Mouse (Mus musculus) midbrain, embryonic 15.5 days (tissue): ENCODE measurements around the gene Pdxp. TPM values are rescaled to one million over a fixed set of nuclear protein-coding genes. Genes with fewer than 3 reads are reported as not detected.

Experiments used
- ATAC-seq: fragments of 200-750 bp; cut with Nextera tagmentation; replicated peaks from 2 replicates; pipeline ENCODE4 v1.8.0; 2017; ENCODE audit warnings: moderate TSS enrichment
- H3K27ac ChIP-seq: fragments of 300-500 bp; sonication (generic); 2 replicates; pipeline ENCODE4 v1.5.1; 2015; ENCODE audit warnings: mild to moderate bottlenecking, inconsistent platforms
- H3K27me3 ChIP-seq: fragments of 300-500 bp; sonication (generic); replicated peaks from 2 replicates; pipeline ENCODE4 v1.6.1; 2015; ENCODE audit warnings: inconsistent platforms
- H3K36me3 ChIP-seq: fragments of 300-500 bp; sonication (generic); replicated peaks from 2 replicates; pipeline ENCODE4 v1.6.1; 2015; ENCODE audit warnings: inconsistent platforms
- H3K4me1 ChIP-seq: fragments of 300-500 bp; sonication (generic); 2 replicates; pipeline ENCODE4 v1.6.1; 2015; ENCODE audit warnings: inconsistent platforms
- H3K4me2 ChIP-seq: fragments of 300-500 bp; sonication (generic); 2 replicates; pipeline ENCODE4 v1.6.1; 2015; ENCODE audit warnings: inconsistent platforms, mild to moderate bottlenecking, moderate library complexity
- H3K4me3 ChIP-seq: fragments of 300-500 bp; sonication (generic); 2 replicates; pipeline ENCODE4 v1.5.1; 2015; ENCODE audit warnings: mild to moderate bottlenecking, inconsistent platforms
- H3K9ac ChIP-seq: fragments of 300-500 bp; sonication (generic); 2 replicates; pipeline ENCODE4 v1.6.1; 2015; ENCODE audit warnings: mild to moderate bottlenecking, inconsistent platforms
- H3K9me3 ChIP-seq: fragments of 300-500 bp; sonication (generic); 2 replicates; pipeline ENCODE4 v1.6.1; 2016; ENCODE audit warnings: inconsistent platforms
- WGBS: fragments of 180-500 bp; shearing (Covaris S2); methylation state at CpG from one replicate; pipeline ENCODE4 v1.1.7; 2015; ENCODE audit warnings: mixed read lengths; 5-methylcytosine and 5-hydroxymethylcytosine counted together
- polyA plus RNA-seq: library from polyadenylated mRNA; unstranded; fragments of >200 nt; fragmentation: Nextera tagmentation; extraction: Ambion mirVana; gene quantifications from 2 replicates; pipeline ENCODE4 v1.2.1, GENCODE M21; 2015

Gene Pdxp
- polyA plus RNA-seq, 1 experiment from 2014 or later: 112 TPM

GRCm38 (mm10) chr15:78900585-78901421 is 12.9 kb upstream of the Pdxp start:
- peaks cover 18% of the 10 kb centered on the region for H3K4me1 ChIP-seq
- H3K27ac ChIP-seq: no peak overlapping the region
- no peaks in the 10 kb centered on the region for H3K9me3 ChIP-seq
- peak overlapping the region; percentile 49; the same call in 1 of the 2 replicates for H3K4me3 ChIP-seq
- no peak overlapping the region; the same call in 1 of the 2 replicates for H3K9ac ChIP-seq
- 27% methylated on average over 18 of the region's 18 CpGs for WGBS
- peaks cover 28% of the 10 kb centered on the region for H3K27me3 ChIP-seq
- ATAC-seq: no peak
- no peaks in the 10 kb centered on the region for H3K36me3 ChIP-seq
- H3K4me2 ChIP-seq: peak overlapping the region; percentile 97

GRCm38 (mm10) chr15:78901422-78901789 is 12.3 kb upstream of the Pdxp start:
- H3K9ac ChIP-seq: no peak overlapping the region
- 46% methylated on average over 8 of the region's 8 CpGs for WGBS

GRCm38 (mm10) chr15:78903243-78903642 is 10.5 kb upstream of the Pdxp start:
- no peak overlapping the region for H3K27ac ChIP-seq
- H3K36me3 ChIP-seq: no peaks in the 10 kb centered on the region
- 5% methylated on average over 2 of the region's 2 CpGs for WGBS
- no peak overlapping the region for H3K4me2 ChIP-seq
- no peak overlapping the region for H3K9ac ChIP-seq
- H3K9me3 ChIP-seq: no peaks in the 10 kb centered on the region
- 0 out of 2 replicates have a peak, but pooled peaks have one; percentile 10 for ATAC-seq
- no peak overlapping the region for H3K4me3 ChIP-seq
- peaks cover 27% of the 10 kb centered on the region for H3K27me3 ChIP-seq
- H3K4me1 ChIP-seq: peaks cover 18% of the 10 kb centered on the region

More at GRCm38 (mm10) chr15:78901422-78901789, 12.3 kb upstream of the Pdxp start:
- Histone ChIP-seq H3K27ac (no peak overlapping the region), H3K4me2 (no peak overlapping the region), H3K4me3 (no peak overlapping the region), H3K4me1 (peaks cover 18% of the 10 kb centered on the region), H3K27me3 (peaks cover 28% of the 10 kb centered on the region), H3K9me3 (no peaks in the 10 kb centered on the region), H3K36me3 (no peaks in the 10 kb centered on the region)
- ATAC-seq: no peak

- WGBS: 89% methylated on average over 7 of the region's 7 CpGs
These were observed 5.3 kb upstream of the Pdxp start for GRCm38 (mm10) chr15:78908399-78908798.

GRCm38 (mm10) chr15:78908982-78909381 is 4.7 kb upstream of the Pdxp start:
- H3K27me3 ChIP-seq: no peaks in the 10 kb centered on the region
- no peak overlapping the region for H3K4me2 ChIP-seq
- 89% methylated on average over 8 of the region's 8 CpGs for WGBS
- no peaks in the 10 kb centered on the region for H3K36me3 ChIP-seq
- H3K9ac ChIP-seq: no peak overlapping the region
- no peak overlapping the region for H3K27ac ChIP-seq
- no peak for ATAC-seq
- H3K4me1 ChIP-seq: peaks cover 8% of the 10 kb centered on the region
- no peaks in the 10 kb centered on the region for H3K9me3 ChIP-seq
- H3K4me3 ChIP-seq: no peak overlapping the region

More at GRCm38 (mm10) chr15:78908399-78908798, 5.3 kb upstream of the Pdxp start:
- peaks cover 8% of the 10 kb centered on the region for H3K4me1 ChIP-seq
- no peak overlapping the region for H3K4me3 ChIP-seq
- no peak overlapping the region for H3K9ac ChIP-seq
- no peaks in the 10 kb centered on the region for H3K9me3 ChIP-seq
- no peak overlapping the region for H3K4me2 ChIP-seq
- no peaks in the 10 kb centered on the region for H3K27me3 ChIP-seq
- H3K36me3 ChIP-seq: no peaks in the 10 kb centered on the region
- H3K27ac ChIP-seq: no peak overlapping the region
- ATAC-seq: no peak

- Histone ChIP-seq H3K4me2 (no peak overlapping the region), H3K27ac (no peak overlapping the region), H3K27me3 (no peaks in the 10 kb centered on the region), H3K4me3 (no peak overlapping the region), H3K9ac (no peak overlapping the region), H3K36me3 (no peaks in the 10 kb centered on the region), H3K4me1 (peaks cover 32% of the 10 kb centered on the region), H3K9me3 (no peaks in the 10 kb centered on the region)
- 28% methylated on average over 9 of the region's 9 CpGs for WGBS
- no peak for ATAC-seq
These were observed 1.7 kb upstream of the Pdxp start for GRCm38 (mm10) chr15:78912040-78912439.

- Histone ChIP-seq H3K9me3 (no peaks in the 10 kb centered on the region), H3K36me3 (peaks cover 10% of the 10 kb centered on the region; the same call in 1 of the 2 replicates), H3K27ac (peak overlapping the region; percentile 99), H3K9ac (peak overlapping the region; percentile 83), H3K4me1 (peaks cover 35% of the 10 kb centered on the region), H3K27me3 (no peaks in the 10 kb centered on the region), H3K4me2 (peak overlapping the region; percentile 93), H3K4me3 (peak overlapping the region; percentile 93)
- under 1% methylated on average over 87 of the region's 87 CpGs for WGBS
- ATAC-seq: peak; percentile 76
These were observed 538 bp downstream of the Pdxp start for GRCm38 (mm10) chr15:78914091-78914822.

- H3K9me3 ChIP-seq: no peaks in the 10 kb centered on the region
- H3K4me2 ChIP-seq: peak overlapping the region; percentile 93
- WGBS: 46% methylated on average over 8 of the region's 8 CpGs
- peaks cover 35% of the 10 kb centered on the region for H3K4me1 ChIP-seq
- peaks cover 10% of the 10 kb centered on the region; the same call in 1 of the 2 replicates for H3K36me3 ChIP-seq
- peak overlapping the region; percentile 83 for H3K9ac ChIP-seq
- ATAC-seq: no peak
- H3K27ac ChIP-seq: peak overlapping the region; percentile 99
- no peaks in the 10 kb centered on the region for H3K27me3 ChIP-seq
- peak overlapping the region; percentile 93 for H3K4me3 ChIP-seq
These were observed 1.3 kb downstream of the Pdxp start for GRCm38 (mm10) chr15:78914823-78915659.

- Histone ChIP-seq H3K36me3 (peaks cover 10% of the 10 kb centered on the region; the same call in 1 of the 2 replicates), H3K9me3 (no peaks in the 10 kb centered on the region), H3K27me3 (no peaks in the 10 kb centered on the region), H3K9ac (peak overlapping the region; percentile 83; the same call in 1 of the 2 replicates), H3K4me2 (peak overlapping the region; percentile 93), H3K4me3 (peak overlapping the region; percentile 93), H3K27ac (peak overlapping the region; percentile 64), H3K4me1 (peaks cover 35% of the 10 kb centered on the region)
- ATAC-seq: no peak
- WGBS: 4% methylated on average over 8 of the region's 8 CpGs
These were observed 1.9 kb downstream of the Pdxp start for GRCm38 (mm10) chr15:78915660-78916017.

GRCm38 (mm10) chr15:78916052-78916826 is 2.5 kb downstream of the Pdxp start:
- H3K9me3 ChIP-seq: no peaks in the 10 kb centered on the region
- no peaks in the 10 kb centered on the region for H3K27me3 ChIP-seq
- no peak for ATAC-seq
- peak overlapping the region; percentile 93 for H3K4me3 ChIP-seq
- peak overlapping the region; percentile 93 for H3K4me2 ChIP-seq
- 23% methylated on average over 12 of the region's 12 CpGs for WGBS
- peaks cover 10% of the 10 kb centered on the region; the same call in 1 of the 2 replicates for H3K36me3 ChIP-seq
- peak overlapping the region; percentile 64 for H3K27ac ChIP-seq
- peak overlapping the region; percentile 48 for H3K9ac ChIP-seq
- H3K4me1 ChIP-seq: peaks cover 35% of the 10 kb centered on the region

- H3K9me3 ChIP-seq: no peaks in the 10 kb centered on the region
- H3K27ac ChIP-seq: no peak overlapping the region
- no peak overlapping the region for H3K4me2 ChIP-seq
- H3K4me3 ChIP-seq: no peak overlapping the region
- no peak overlapping the region for H3K9ac ChIP-seq
- 95% methylated on average over 23 of the region's 23 CpGs for WGBS
- H3K36me3 ChIP-seq: peaks cover 10% of the 10 kb centered on the region; the same call in 1 of the 2 replicates
- peaks cover 30% of the 10 kb centered on the region for H3K4me1 ChIP-seq
- ATAC-seq: no peak
- H3K27me3 ChIP-seq: no peaks in the 10 kb centered on the region
These were observed 4.4 kb downstream of the Pdxp start for GRCm38 (mm10) chr15:78918126-78918525.
